Mouse (Mus musculus) spleen, adult 2 months (tissue): Measurements from ENCODE around the gene Sp1. TPM values are rescaled to one million over a fixed set of nuclear protein-coding genes. Genes with fewer than 3 reads are reported as not detected.

Source experiments
- DNase-seq, 2 experiments: peaks; one replicate each; pipeline versions ENCODE4 v3.0.0 to v3.0.0-alpha.2; 2012 to 2021; ENCODE audit warnings: low spot score in 2 of 2, low read depth in 1 of 2
- H3K27ac ChIP-seq: fragments of 200-500 bp; 2 replicates; pipeline ENCODE4 v1.5.1; 2012; ENCODE audit warnings: low read length, inconsistent platforms; ENCODE audit not compliant: insufficient read depth
- H3K27me3 ChIP-seq: fragments of 200-500 bp; 2 replicates; pipeline ENCODE4 v1.6.1; 2012; ENCODE audit warnings: mild to moderate bottlenecking, moderate library complexity, low read length, inconsistent platforms; ENCODE audit not compliant: control insufficient read depth, insufficient read depth
- H3K36me3 ChIP-seq: fragments of 200-500 bp; 2 replicates; pipeline ENCODE4 v1.6.1; 2012; ENCODE audit warnings: mild to moderate bottlenecking, low read length, inconsistent platforms; ENCODE audit not compliant: control insufficient read depth, insufficient read depth
- H3K4me1 ChIP-seq: fragments of 200-500 bp; 2 replicates; pipeline ENCODE4 v1.6.1; 2011; ENCODE audit warnings: inconsistent platforms; ENCODE audit not compliant: control insufficient read depth, insufficient read depth, insufficient read length
- H3K4me3 ChIP-seq: fragments of 200-500 bp; 2 replicates; pipeline ENCODE4 v1.5.1; 2011; ENCODE audit warnings: mild to moderate bottlenecking, inconsistent platforms; ENCODE audit not compliant: insufficient read depth, insufficient read length; ENCODE audit errors: extremely low read depth
- CTCF ChIP-seq: fragments of 200-500 bp; IDR thresholded peaks from 2 replicates; pipeline ENCODE4 v1.5.1; 2011; ENCODE audit warnings: mild to moderate bottlenecking, inconsistent platforms; ENCODE audit not compliant: insufficient read depth, insufficient read length, insufficient replicate concordance; ENCODE audit errors: extremely low read depth
- POLR2A ChIP-seq: fragments of 200-500 bp; IDR thresholded peaks from 2 replicates; pipeline ENCODE4 v1.6.1; 2011; ENCODE audit warnings: low read depth, low read length, inconsistent platforms
- WGBS: fragments of 180-500 bp; shearing (Covaris S2); methylation state at CpG from one replicate; pipeline ENCODE4 v1.1.7; 2018; 5-methylcytosine and 5-hydroxymethylcytosine counted together
- polyA plus RNA-seq: library from polyadenylated mRNA; depleted of rRNA; stranded (reverse); fragments of >200 nt; gene quantifications from 2 replicates; pipeline ENCODE4 v1.2.3, GENCODE M21; 2012; rRNA removed

Gene Sp1
- 19.6 and 22.7 TPM in 2 replicates for polyA plus RNA-seq

DNA sequence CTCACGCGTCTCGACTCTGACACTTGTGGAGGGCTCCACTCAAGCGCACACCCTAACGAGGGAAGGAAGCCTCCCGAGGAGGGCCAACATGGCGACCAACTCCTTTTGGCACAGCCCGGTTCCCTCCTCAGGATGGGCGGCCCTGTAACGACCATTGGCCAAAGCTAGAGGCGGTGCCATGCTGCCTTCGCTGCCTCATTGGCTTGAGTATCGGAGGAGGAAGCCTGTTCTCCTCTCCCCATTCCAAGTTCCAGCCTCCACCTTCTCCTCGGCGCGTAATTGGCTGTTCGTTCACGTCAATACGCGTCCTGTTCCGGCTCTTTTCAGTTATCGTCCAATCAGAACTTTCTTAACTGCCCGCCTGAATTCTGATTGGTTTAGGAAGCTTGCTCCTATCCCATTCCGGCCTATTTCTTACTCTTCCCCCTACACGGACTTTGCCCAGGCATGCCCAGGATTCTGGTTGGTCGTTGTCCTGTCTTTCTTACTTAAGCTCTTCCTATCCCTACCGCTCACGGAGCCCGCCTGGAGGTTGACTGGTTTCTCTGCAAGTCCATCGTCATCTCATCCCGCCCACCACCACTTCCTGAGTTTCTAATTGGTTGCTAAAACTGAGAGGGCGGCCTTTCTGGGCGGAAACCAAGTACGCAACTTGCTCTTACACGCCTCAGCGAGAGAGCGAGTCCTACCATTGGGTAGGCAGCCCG, at the start of gene Sp1:
Gene Sp1 (plus strand): TSS at position 655 of the 707 bp plus-strand sequence.
- Histone ChIP-seq H3K4me1 (peaks cover 12% of the 10 kb centered on the region), H3K27ac (peak within 1 kb of the TSS; percentile 97), H3K36me3 (peaks cover 20% of the 10 kb centered on the region), H3K4me3 (peak within 1 kb of the TSS; percentile 58), H3K27me3 (no peaks in the 10 kb centered on the region)
- under 1% methylated on average over 37 of the region's 38 CpGs for WGBS
- peak; percentile 96 to 100 for DNase-seq
- TF ChIP-seq CTCF = no peak
- peak; percentile 99 for TF ChIP-seq POLR2A

GRCm38 (mm10) chr15:102356501-102357325, 49.2 kb upstream of the Sp1 start:
- TF ChIP-seq POLR2A = no peak
- TF ChIP-seq CTCF = no peak
- 64% methylated on average over 16 of the region's 16 CpGs for WGBS
- no peak for DNase-seq

DNA sequence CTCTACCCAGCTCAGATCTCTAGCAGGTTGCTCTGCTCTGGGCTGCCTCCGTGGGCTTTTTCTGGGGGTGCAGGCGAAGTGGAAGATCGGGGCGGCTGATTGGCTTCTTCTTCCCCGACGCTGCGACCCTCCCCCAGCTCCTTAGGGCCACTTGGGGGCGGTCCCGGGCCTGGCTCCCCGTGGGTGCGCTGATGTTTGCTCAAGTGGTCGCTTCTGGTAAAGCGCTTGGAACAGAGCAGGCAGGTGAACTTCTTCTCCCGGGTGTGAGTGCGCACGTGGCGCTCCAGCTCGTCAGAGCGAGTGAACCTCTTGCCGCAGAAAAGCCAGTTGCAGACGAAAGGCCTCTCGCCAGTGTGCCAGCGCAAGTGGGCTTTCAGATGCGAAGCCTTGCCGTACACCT, 47.8 kb upstream of the Sp1 start:
- 5% methylated on average over 25 of the region's 25 CpGs for WGBS
- no peak for DNase-seq
- Histone ChIP-seq H3K27ac (no peak overlapping the region), H3K27me3 (peaks cover 20% of the 10 kb centered on the region), H3K4me1 (peaks cover 3% of the 10 kb centered on the region; the same call in 1 of the 2 replicates), H3K4me3 (no peak overlapping the region), H3K36me3 (no peaks in the 10 kb centered on the region)
- TF ChIP-seq POLR2A = no peak
- TF ChIP-seq CTCF = no peak

More at GRCm38 (mm10) chr15:102356501-102357325, 49.2 kb upstream of the Sp1 start:
- Histone ChIP-seq H3K27me3 (peaks cover 15% of the 10 kb centered on the region), H3K27ac (no peak overlapping the region), H3K4me1 (peaks cover 3% of the 10 kb centered on the region; the same call in 1 of the 2 replicates), H3K36me3 (no peaks in the 10 kb centered on the region), H3K4me3 (no peak overlapping the region)

- H3K4me3 ChIP-seq = no peak overlapping the region
- no peak for DNase-seq
- H3K27ac ChIP-seq = no peak overlapping the region
- peaks cover 20% of the 10 kb centered on the region for H3K27me3 ChIP-seq
- TF ChIP-seq CTCF = no peak
- TF ChIP-seq POLR2A = no peak
- no peaks in the 10 kb centered on the region for H3K36me3 ChIP-seq
- 58% methylated on average over 5 of the region's 5 CpGs for WGBS
- H3K4me1 ChIP-seq = peaks cover 3% of the 10 kb centered on the region; the same call in 1 of the 2 replicates
Observed at GRCm38 (mm10) chr15:102358834-102359233, 47.1 kb upstream of the Sp1 start.

DNA sequence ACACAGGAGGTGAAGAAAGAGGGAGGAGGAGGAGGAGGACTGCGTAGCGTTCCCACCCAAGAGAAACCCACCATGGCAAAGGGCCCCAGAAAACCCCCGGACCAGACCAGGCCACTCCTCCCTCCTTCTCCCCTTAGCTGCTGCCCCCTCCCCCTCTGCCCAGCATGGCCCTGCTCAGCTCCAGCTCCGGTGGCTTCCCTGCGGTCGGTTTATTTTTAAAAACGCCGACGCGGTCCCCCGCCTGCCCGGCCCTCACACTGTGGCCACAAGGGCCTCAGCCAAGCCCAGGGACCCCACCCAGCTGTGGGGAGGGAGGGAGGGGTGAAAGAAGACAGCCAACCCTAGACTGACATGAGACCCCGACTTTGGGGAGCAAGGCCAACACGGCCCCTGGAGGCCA, 43.3 kb upstream of the Sp1 start:
- no peaks in the 10 kb centered on the region for H3K4me1 ChIP-seq
- H3K27ac ChIP-seq = no peak overlapping the region
- H3K27me3 ChIP-seq = peaks cover 18% of the 10 kb centered on the region
- 15% methylated on average over 14 of the region's 14 CpGs for WGBS
- no peaks in the 10 kb centered on the region for H3K36me3 ChIP-seq
- no peak overlapping the region for H3K4me3 ChIP-seq
- DNase-seq = no peak
- no peak for TF ChIP-seq POLR2A
- no peak for TF ChIP-seq CTCF

DNA sequence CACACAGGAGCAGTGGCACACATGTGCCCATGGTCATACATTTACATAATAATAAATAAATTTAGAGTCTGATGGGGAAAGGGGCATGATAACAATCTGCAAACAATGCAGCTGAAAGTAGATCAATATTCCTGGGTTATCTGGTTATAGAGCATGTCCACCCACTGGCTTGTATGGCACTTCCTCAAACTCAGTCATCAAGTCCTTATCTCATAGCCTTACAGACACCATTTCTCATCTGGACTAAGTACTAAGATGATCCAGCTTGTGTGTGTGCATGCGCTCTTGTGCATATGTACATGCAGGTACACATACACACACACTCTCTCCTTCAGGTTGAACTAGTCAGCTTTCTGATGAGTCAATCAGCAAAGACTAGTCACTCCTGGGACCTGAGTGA, 41.3 kb upstream of the Sp1 start:
- no peaks in the 10 kb centered on the region for H3K36me3 ChIP-seq
- no peak for DNase-seq
- no peak for TF ChIP-seq POLR2A
- no peak for TF ChIP-seq CTCF
- WGBS = 95% methylated on average over 1 of the region's 1 CpGs
- H3K27me3 ChIP-seq = peaks cover 14% of the 10 kb centered on the region
- no peak overlapping the region for H3K27ac ChIP-seq
- no peak overlapping the region for H3K4me3 ChIP-seq
- H3K4me1 ChIP-seq = no peaks in the 10 kb centered on the region
